Mouse (Mus musculus) lung, postnatal 0 days (tissue): ENCODE results near the gene Cuedc1. TPM values are rescaled to one million over a fixed set of nuclear protein-coding genes. Genes with fewer than 3 reads are reported as not detected.

ENCODE experiments used
- ATAC-seq: fragments of 200-750 bp; cut with Nextera tagmentation; 2 replicates; pipeline ENCODE4 v1.8.0; 2017; ENCODE audit warnings: moderate library complexity
- DNase-seq: peaks from one replicate; pipeline ENCODE4 v3.0.0-alpha.2; 2016; ENCODE audit warnings: low spot score
- H3K27ac ChIP-seq: fragments of 300-500 bp; sonication (generic); 2 replicates; pipeline ENCODE4 v1.5.1; 2014; ENCODE audit warnings: antibody characterized with exemption, mild to moderate bottlenecking, low read length, mixed read lengths
- H3K27me3 ChIP-seq: fragments of 300-500 bp; sonication (generic); replicated peaks from 2 replicates; pipeline ENCODE4 v1.6.1; 2014; ENCODE audit warnings: low read length, mixed read lengths; ENCODE audit not compliant: insufficient read depth
- H3K36me3 ChIP-seq: fragments of 300-500 bp; sonication (generic); 2 replicates; pipeline ENCODE4 v1.6.1; 2014; ENCODE audit warnings: low read length, mixed read lengths; ENCODE audit not compliant: insufficient read depth
- H3K4me1 ChIP-seq: fragments of 300-500 bp; sonication (generic); 2 replicates; pipeline ENCODE4 v1.6.1; 2014; ENCODE audit warnings: antibody characterized with exemption, low read depth, low read length, mixed read lengths; ENCODE audit not compliant: insufficient read depth
- H3K4me2 ChIP-seq: fragments of 300-500 bp; sonication (generic); replicated peaks from 2 replicates; pipeline ENCODE4 v1.6.1; 2014; ENCODE audit warnings: low read depth, mild to moderate bottlenecking, low read length, moderate library complexity, mixed read lengths
- H3K4me3 ChIP-seq: fragments of 300-500 bp; sonication (generic); 2 replicates; pipeline ENCODE4 v1.5.1; 2014; ENCODE audit warnings: low read depth, low read length
- H3K9ac ChIP-seq: fragments of 300-500 bp; sonication (generic); replicated peaks from 2 replicates; pipeline ENCODE4 v1.6.1; 2014; ENCODE audit warnings: low read depth, mild to moderate bottlenecking
- H3K9me3 ChIP-seq: fragments of 300-500 bp; sonication (generic); 2 replicates; pipeline ENCODE4 v1.6.1; 2016; ENCODE audit warnings: low read length, mixed read lengths
- CTCF ChIP-seq: IDR thresholded peaks from 2 replicates; pipeline ENCODE4 v1.5.1; 2016; ENCODE audit warnings: antibody characterized with exemption, mild to moderate bottlenecking
- EP300 ChIP-seq: IDR thresholded peaks from 2 replicates; pipeline ENCODE4 v1.6.1; 2016; ENCODE audit warnings: antibody characterized with exemption, mild to moderate bottlenecking, control low read depth
- WGBS: fragments of 180-500 bp; shearing (Covaris S2); extraction: QIAGEN DNeasy Blood & Tissue Kit; methylation state at CpG from one replicate; pipeline ENCODE4 v1.1.7; 2014; 5-methylcytosine and 5-hydroxymethylcytosine counted together
- polyA plus RNA-seq: library from polyadenylated mRNA; unstranded; fragments of >200 nt; fragmentation: Nextera tagmentation; extraction: Ambion mirVana; gene quantifications from 2 replicates; pipeline ENCODE4 v1.2.1, GENCODE M21; 2015

Gene Cuedc1
- polyA plus RNA-seq, 1 experiment from 2014 or later = 14.6 TPM

DNA sequence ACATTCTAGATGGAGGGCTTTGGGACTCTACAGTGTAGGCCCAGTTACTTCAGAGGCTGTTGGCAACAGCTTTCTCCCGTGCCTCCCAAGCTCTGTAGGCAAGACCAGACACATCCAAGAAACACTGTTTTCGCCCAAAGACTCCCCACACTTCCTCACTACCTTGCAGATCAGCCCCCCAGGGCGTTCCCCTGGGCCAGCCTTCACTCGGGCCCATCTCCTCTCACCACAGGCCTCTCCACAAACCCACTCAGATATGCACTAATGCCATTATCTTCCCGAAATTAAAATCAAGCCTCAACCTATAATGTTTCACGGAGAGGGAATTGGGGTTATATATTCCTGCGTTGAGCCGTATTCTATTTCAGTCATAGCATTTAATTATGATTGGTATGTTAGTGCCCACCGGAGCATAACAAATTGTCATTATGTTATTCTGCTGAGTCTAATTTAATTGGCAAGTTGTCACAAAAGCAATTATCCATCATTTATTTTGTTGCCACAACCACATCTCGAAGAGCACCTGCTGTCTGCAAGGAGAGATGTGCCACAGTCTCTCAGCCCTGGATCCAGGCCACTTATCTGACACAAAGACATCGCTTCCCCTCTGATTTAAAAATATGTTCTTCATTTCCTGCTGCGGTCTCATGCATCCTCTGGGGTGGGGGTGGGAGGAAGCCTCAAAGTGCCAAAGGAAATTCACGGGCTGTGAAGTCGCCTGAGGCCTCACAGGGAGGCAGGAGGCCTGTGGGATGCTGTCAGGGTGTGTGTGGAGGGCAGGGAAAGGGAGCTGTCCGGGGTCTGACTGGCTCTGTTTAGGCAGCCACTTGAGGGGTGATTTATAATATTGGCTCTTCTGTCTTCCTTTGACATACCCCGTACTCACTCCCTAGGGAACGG is 135.9 kb downstream of the Cuedc1 start:
- Histone ChIP-seq H3K4me1 (no peaks in the 10 kb centered on the region; the same call in 1 of the 2 replicates), H3K4me2 (no peak overlapping the region), H3K9ac (no peak overlapping the region), H3K36me3 (no peaks in the 10 kb centered on the region), H3K27me3 (no peaks in the 10 kb centered on the region), H3K4me3 (no peak overlapping the region), H3K9me3 (no peaks in the 10 kb centered on the region), H3K27ac (peak overlapping the region; percentile 1; the same call in 1 of the 2 replicates)
- no peak for TF ChIP-seq CTCF
- no peak for TF ChIP-seq EP300
- ATAC-seq (peak; percentile 34; the same call in 1 of the 2 replicates), DNase-seq (peak; percentile 40)
- 47% methylated on average over 17 of the region's 17 CpGs for WGBS

DNA sequence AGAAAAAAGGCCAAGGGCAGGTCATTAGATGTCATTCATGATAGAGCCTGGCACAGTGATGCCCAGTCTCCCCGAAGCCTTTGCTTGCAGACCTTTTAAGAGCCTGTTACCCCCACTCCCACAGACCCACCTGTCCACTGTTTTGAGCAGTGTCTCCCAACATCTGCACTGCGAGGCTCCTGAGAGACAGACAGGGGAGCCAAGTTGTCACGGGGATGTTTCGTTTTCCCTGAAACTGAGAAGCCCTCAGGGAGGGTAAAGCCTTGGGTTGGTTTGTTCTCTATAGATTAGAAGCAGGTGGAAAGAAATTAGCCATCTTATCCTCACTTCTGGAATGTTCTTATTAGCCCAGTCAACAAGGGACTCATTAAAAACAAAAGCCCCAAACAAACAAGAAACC is 136.9 kb downstream of the Cuedc1 start:
- ATAC-seq = no peak
- 23% methylated on average over 4 of the region's 4 CpGs for WGBS
- no peak for TF ChIP-seq CTCF

DNA sequence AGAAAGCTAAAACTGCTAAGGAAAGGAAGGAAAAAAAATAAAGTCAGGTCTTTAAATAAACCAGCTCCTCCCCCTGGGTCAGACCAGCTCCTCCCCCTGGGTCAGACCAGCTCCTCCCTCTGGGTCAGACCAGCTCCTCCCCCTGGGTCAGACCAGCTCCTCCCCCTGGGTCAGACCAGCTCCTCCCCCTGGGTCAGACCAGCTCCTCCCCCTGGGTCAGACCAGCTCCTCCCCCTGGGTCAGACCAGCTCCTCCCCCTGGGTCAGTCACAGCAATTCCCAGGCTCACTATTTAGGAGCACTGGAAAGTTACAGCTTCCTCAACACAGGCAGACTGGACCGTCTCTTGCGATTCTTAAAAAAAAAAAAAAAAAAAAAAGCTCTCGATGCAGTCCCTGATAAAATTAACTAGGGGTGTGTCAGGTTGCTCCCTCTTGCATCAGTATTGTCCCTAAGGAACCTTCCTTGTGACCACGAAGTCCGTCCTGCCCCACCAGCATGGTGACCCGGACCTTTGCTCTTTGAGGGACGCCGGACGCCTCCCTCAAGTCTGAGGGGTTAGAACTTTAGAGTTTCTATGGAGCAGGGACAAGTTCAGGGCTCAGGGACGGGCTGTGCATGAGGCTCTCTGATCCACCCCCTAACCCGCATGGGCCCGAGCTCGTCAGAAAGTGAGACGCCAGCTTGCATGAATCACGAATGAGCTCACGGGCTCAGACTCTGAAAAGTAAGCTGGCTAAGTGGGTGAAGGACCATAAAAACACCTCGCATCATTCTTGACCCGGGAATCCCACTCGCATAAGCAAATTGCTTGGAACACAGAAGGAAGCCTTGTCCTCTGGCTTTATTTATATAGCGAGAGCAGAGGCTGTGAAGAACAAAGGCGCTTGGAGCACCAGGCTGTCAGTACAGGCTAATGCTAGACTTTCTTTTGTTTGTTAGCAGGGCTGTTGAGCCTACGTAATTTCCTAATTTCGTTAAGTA is 137.7 kb downstream of the Cuedc1 start:
- TF ChIP-seq CTCF (no peak), EP300 (no peak)
- H3K9ac ChIP-seq = no peak overlapping the region
- peak; percentile 77 for DNase-seq
- H3K4me3 ChIP-seq = 0 out of 2 replicates have a peak overlapping the region, but pooled peaks have one; percentile 21
- peak overlapping the region; percentile 50 for H3K4me2 ChIP-seq
- H3K4me1 ChIP-seq = no peaks in the 10 kb centered on the region; the same call in 1 of the 2 replicates
- peak overlapping the region; percentile 72 for H3K27ac ChIP-seq
- no peaks in the 10 kb centered on the region for H3K36me3 ChIP-seq
- peak; percentile 82 for ATAC-seq
- WGBS = 10% methylated on average over 23 of the region's 23 CpGs
- no peaks in the 10 kb centered on the region for H3K27me3 ChIP-seq
- H3K9me3 ChIP-seq = no peaks in the 10 kb centered on the region

More for the DNA sequence above, 136.9 kb downstream of the Cuedc1 start:
- Histone ChIP-seq H3K36me3 (no peaks in the 10 kb centered on the region), H3K27ac (peak overlapping the region; percentile 1; the same call in 1 of the 2 replicates), H3K4me2 (0 out of 2 replicates have a peak overlapping the region, but pooled peaks have one; percentile 17), H3K27me3 (no peaks in the 10 kb centered on the region), H3K4me3 (no peak overlapping the region), H3K4me1 (no peaks in the 10 kb centered on the region; the same call in 1 of the 2 replicates), H3K9ac (no peak overlapping the region), H3K9me3 (no peaks in the 10 kb centered on the region)
- DNase-seq = no peak

- H3K4me3 ChIP-seq = no peak overlapping the region
- H3K36me3 ChIP-seq = no peaks in the 10 kb centered on the region
- no peak for ATAC-seq
- no peak overlapping the region for H3K27ac ChIP-seq
- H3K27me3 ChIP-seq = no peaks in the 10 kb centered on the region
- no peak overlapping the region for H3K9ac ChIP-seq
- TF ChIP-seq CTCF (no peak), EP300 (no peak)
- H3K4me1 ChIP-seq = no peaks in the 10 kb centered on the region; the same call in 1 of the 2 replicates
- no peak for DNase-seq
- WGBS = 89% methylated on average over 10 of the region's 10 CpGs
- no peak overlapping the region for H3K4me2 ChIP-seq
- H3K9me3 ChIP-seq = no peaks in the 10 kb centered on the region
Observed at GRCm38 (mm10) chr11:88240275-88240674, 142.4 kb downstream of the Cuedc1 start.

DNA sequence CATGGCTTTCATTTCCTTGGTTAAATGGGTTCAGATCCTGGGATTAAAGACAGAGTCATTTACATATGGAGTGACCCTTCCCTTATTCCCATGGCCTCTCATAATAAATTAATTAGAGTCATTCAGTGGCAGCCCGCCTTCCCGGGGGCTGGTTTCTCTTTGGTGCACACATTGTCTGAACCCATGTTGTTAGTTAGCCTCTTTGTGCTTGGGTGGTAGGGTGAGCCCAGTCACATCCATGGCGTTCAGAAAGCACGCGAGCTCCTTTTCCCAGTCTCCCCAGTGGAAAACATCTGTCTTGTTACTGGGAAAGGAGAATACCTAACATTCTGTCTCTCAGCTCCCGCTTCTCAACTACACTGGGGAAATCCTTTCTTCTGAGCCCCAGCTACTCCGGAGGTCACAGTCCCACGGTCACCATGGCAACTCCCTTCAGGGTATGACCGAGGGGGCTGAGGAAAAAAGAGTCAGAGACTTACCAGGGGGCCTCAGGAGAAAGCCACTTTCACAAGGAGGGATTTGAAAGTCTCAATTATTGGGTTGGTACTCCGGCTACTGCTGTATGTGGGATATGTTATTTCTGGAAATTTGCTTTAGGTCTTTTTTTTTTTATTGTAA is 143.0 kb downstream of the Cuedc1 start:
- Histone ChIP-seq H3K27me3 (no peaks in the 10 kb centered on the region), H3K4me3 (no peak overlapping the region), H3K4me2 (no peak overlapping the region), H3K27ac (no peak overlapping the region), H3K9me3 (no peaks in the 10 kb centered on the region), H3K36me3 (no peaks in the 10 kb centered on the region), H3K9ac (no peak overlapping the region), H3K4me1 (no peaks in the 10 kb centered on the region; the same call in 1 of the 2 replicates)
- 30% methylated on average over 10 of the region's 10 CpGs for WGBS
- ATAC-seq (no peak), DNase-seq (no peak)
- TF ChIP-seq EP300 (no peak), CTCF (no peak)
